Mouse (Mus musculus) gastrocnemius, postnatal 25 days (tissue): Measurements from ENCODE around the gene Tvp23a. TPM values are rescaled to one million over a fixed set of nuclear protein-coding genes. Genes with fewer than 3 reads are reported as not detected.
A peak's percentile ranks its signal among the peaks of the same experiment; 100 is the strongest.

Experiments used
- DNase-seq: peaks from one replicate; pipeline ENCODE4 v3.0.0; 2022
- total RNA-seq, 2 experiments: library from RNA; stranded (reverse); gene quantifications; 1 replicate in 1 of 2; 2 replicates in 1 of 2; pipeline ENCODE4 v1.2.3; 2021

Tvp23a gene
- total RNA-seq, 2 experiments from 2014 or later = 0.36 to 0.40 TPM

GRCm38 (mm10) chr16:10394699-10395540 lies 52.2 kb downstream of the Tvp23a start, which contains the start of gene Tekt5:
TSS of gene Tekt5 (minus strand) at chr16:10395490.
- peak; percentile 32 for DNase-seq

DNA sequence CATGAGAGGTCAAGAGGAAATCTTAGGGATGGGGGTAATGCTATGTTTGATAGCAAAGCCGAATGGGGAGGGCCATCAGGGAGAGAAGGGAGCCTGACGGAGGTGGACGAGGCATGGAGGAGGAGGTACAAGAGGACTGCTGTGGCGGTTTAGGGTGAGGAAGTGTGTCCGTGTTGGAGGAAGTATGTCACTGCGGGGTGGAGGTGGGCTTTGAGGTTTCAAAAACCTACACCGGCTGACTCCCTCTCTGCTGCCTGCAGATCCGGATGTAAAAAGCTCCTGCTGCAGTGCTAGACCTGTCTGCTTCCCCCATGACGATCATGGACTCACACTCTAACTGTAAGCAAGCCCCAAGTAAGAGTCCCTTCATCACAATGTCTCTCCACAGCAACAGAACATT lies 54.6 kb downstream of the Tvp23a start:
- DNase-seq = no peak

DNA sequence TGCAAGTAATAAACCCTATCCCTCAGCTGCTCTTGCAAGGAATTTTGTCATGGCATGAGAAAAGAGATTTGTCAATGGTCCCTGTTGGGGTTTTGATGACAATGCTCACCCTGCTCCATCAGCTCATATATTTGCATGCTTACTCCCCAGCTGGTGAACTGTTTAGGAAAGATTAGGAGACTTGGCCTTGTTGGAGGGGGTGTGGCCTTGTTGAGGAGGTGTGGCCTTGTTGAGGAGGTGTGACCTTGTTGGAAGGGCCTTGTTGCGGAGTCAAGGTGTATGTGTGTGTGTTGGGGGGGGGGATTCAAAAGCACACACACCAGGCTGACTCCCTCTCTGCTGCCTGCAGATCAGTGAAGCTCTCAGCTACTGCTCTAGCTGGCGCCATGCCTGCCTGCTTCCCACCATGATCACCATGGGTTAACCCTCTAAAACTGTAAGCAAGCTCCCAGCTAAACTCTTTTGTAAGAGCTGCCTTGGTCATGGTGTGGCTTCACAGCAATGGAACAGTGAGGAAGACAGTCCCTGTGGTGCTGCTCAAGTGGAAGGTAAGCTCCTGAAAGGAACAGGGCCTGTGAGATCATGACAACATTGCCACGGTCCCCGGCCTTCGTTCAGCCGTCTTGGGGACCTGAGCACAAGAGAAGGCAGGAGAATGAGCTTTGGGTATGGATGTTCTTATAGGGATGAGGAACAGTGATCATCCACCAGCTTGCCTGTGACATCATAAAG lies 58.4 kb downstream of the Tvp23a start:
- no peak for DNase-seq

- no peak for DNase-seq
Observed at GRCm38 (mm10) chr16:10385261-10385660, 61.9 kb downstream of the Tvp23a start.

DNA sequence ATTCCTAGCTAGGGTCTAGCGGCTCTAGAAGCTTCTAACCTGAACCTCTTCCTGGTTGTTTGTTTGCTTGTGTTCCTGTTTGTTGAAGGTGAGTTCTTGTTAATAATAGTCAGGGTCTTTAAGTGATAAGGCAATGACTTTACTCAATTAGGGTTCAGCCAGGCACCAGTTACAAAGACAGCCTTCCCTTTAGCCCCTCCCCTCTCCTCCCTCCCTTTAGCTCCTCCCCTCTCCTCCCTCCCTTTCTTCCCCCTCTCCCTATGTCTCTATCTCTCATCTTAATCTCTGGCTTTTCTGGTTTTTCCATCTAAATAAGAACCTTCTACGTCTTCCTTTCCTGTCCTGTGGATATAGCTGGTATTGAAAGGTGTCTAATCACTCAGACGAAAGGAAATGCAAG lies 62.6 kb downstream of the Tvp23a start:
- no peak for DNase-seq

- DNase-seq = no peak
Observed at GRCm38 (mm10) chr16:10384060-10384497, 63.1 kb downstream of the Tvp23a start.

GRCm38 (mm10) chr16:10379531-10379930 lies 67.6 kb downstream of the Tvp23a start:
- no peak for DNase-seq

- DNase-seq = no peak
Observed at GRCm38 (mm10) chr16:10377286-10377685, 69.9 kb downstream of the Tvp23a start.

DNA sequence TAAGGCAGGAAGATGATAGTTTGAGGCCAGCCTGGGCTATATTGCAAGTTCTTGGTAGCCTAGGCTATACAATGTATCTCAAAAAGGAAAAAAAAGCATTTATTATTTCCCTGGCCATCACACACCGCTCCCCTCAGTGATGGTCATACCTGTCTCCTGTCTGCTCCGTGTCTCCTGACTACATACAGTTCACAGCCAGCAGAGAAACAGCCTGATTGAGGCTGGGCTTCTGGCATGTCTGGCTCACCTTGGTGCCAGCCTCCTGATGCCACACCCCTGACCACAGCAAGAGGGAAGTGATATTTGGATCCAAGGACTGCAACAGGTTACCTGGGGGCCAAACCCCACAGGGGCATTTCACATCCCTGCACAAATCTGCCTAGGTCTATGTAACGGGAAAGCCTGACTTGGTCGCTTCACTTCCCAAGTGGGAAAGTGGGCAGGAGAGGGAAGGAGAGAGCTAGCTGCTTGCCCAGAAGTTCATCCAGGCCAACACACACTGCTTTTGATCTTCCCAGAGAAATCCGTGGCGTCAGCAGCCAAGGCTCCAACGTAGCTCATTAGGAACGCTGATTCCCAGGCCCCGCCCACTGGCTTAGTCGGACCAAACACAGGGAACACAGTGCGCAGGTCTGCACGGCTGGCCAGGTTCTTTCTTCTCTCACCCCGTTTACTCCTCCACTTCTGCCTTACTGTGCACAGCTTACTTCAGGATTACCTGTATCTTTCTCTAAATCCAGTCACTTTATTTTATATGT lies 72.7 kb downstream of the Tvp23a start:
- peak; percentile 28 for DNase-seq

- DNase-seq = peak; percentile 34
Observed at GRCm38 (mm10) chr16:10372372-10372771, 74.8 kb downstream of the Tvp23a start.

Other genes with a start within 250 kb of the Tvp23a start
- 1 to 10 TPM; 5.7 to 7.8 TPM for gene Emp2, start 133.4 kb downstream of the Tvp23a start, total RNA-seq
- not detected for gene Tekt5, start 51.9 kb downstream of the Tvp23a start, total RNA-seq
- 1 to 10 TPM; 6.3 to 6.6 TPM for gene Nubp1, start 35.4 kb downstream of the Tvp23a start, total RNA-seq
- gene Ciita, start 32.7 kb upstream of the Tvp23a start, total RNA-seq = under 1 TPM; 0.11 to 0.13 TPM
- 10 to 100 TPM; 43.0 to 43.1 TPM for gene Dexi, start 95.7 kb upstream of the Tvp23a start, total RNA-seq
- 10 to 100 TPM; 51.2 to 62.2 TPM for gene Clec16a, start 98.0 kb upstream of the Tvp23a start, total RNA-seq